In genomic region chr5:139793338-139794089, GRCm38 (mm10) we compare ENCODE assay signal across 8 mouse cellular contexts. TPM values are rescaled to one million over a fixed set of nuclear protein-coding genes. Genes with fewer than 3 reads are reported as not detected.
DNase-seq lines count a peak whose midpoint lies in the region; ATAC-seq and TF ChIP-seq lines count a peak whose summit lies in the region.

No protein-coding gene starts in this region.

- 11% methylated on average over 11 of the region's 11 CpGs for WGBS in intestine, postnatal 0 days
- 27% methylated on average over 11 of the region's 11 CpGs for WGBS in lung, embryonic 16.5 days

- H3K4me1 ChIP-seq in erythroblast, embryonic 14.5 days (ENCODE audit: control insufficient read depth) = peaks cover 84% of the 10 kb centered on the region
- H3K4me1 ChIP-seq in intestine, postnatal 0 days (replicated peaks; ENCODE audit: control insufficient read depth, insufficient read depth, low read length) = peaks cover 33% of the 10 kb centered on the region
- peaks cover 50% of the 10 kb centered on the region for H3K4me1 ChIP-seq in lung, embryonic 16.5 days (replicated peaks; ENCODE audit: control insufficient read depth, insufficient read depth, low read length)

- no peak for TF ChIP-seq CTCF in intestine, postnatal 0 days (IDR thresholded peaks at IDR 0.05; ENCODE audit: low read depth)

- H3K4me2 ChIP-seq in intestine, postnatal 0 days (replicated peaks; ENCODE audit: low read depth) = peak overlapping the region; percentile 96
- H3K4me2 ChIP-seq in lung, embryonic 16.5 days (ENCODE audit: low read depth, low read length) = peak overlapping the region; percentile 97

- no peaks in the 10 kb centered on the region for H3K9me3 ChIP-seq in erythroblast, embryonic 14.5 days (ENCODE audit: control insufficient read depth, low read length)
- H3K9me3 ChIP-seq in intestine, postnatal 0 days (ENCODE audit: control insufficient read depth) = no peaks in the 10 kb centered on the region
- no peaks in the 10 kb centered on the region for H3K9me3 ChIP-seq in lung, embryonic 16.5 days (ENCODE audit: control insufficient read depth, low read length)

- H3K9ac ChIP-seq in intestine, postnatal 0 days (ENCODE audit: low read depth, low read length) = peak overlapping the region; percentile 84
- H3K9ac ChIP-seq in lung, embryonic 16.5 days (ENCODE audit: low read length) = peak overlapping the region; percentile 49

- H3K36me3 ChIP-seq in erythroblast, embryonic 14.5 days (ENCODE audit: control insufficient read depth) = peaks cover 66% of the 10 kb centered on the region
- peaks cover 4% of the 10 kb centered on the region; the same call in 1 of the 2 replicates for H3K36me3 ChIP-seq in intestine, postnatal 0 days (ENCODE audit: control insufficient read depth, insufficient read depth)
- no peaks in the 10 kb centered on the region for H3K36me3 ChIP-seq in lung, embryonic 16.5 days (ENCODE audit: control insufficient read depth, insufficient read depth, low read length)

- DNase-seq in thymus, postnatal 0 days (ENCODE audit: low spot score) = peak; percentile 23
- no peak for DNase-seq in thymus, postnatal 10 days (ENCODE audit: low spot score in 2 of 2)
- DNase-seq in cerebellum, adult 9-10 months = no peak
- no peak for DNase-seq in retina, postnatal 1 day
- no peak for DNase-seq in right cerebral cortex, postnatal 36 days (ENCODE audit: low spot score in 2 of 2)

- peak; percentile 56 for ATAC-seq in intestine, postnatal 0 days
- no peak for ATAC-seq in lung, embryonic 16.5 days (ENCODE audit: low read depth)

- H3K27me3 ChIP-seq in erythroblast, embryonic 14.5 days (ENCODE audit: control insufficient read depth) = no peaks in the 10 kb centered on the region
- no peaks in the 10 kb centered on the region for H3K27me3 ChIP-seq in intestine, postnatal 0 days (replicated peaks; ENCODE audit: control insufficient read depth, insufficient read depth, low read length)
- H3K27me3 ChIP-seq in lung, embryonic 16.5 days (ENCODE audit: control insufficient read depth, insufficient read depth, low read depth, low read length) = no peaks in the 10 kb centered on the region

- peak overlapping the region; percentile 99 for H3K27ac ChIP-seq in intestine, postnatal 0 days (ENCODE audit: low read depth, low read length)
- H3K27ac ChIP-seq in lung, embryonic 16.5 days (ENCODE audit: low read length) = peak overlapping the region; percentile 82

- peak overlapping the region; percentile 88 for H3K4me3 ChIP-seq in erythroblast, embryonic 14.5 days (replicated peaks)
- H3K4me3 ChIP-seq in intestine, postnatal 0 days (ENCODE audit: low read depth, low read length) = peak overlapping the region; percentile 65
- peak overlapping the region; percentile 24 for H3K4me3 ChIP-seq in lung, embryonic 16.5 days (ENCODE audit: low read length)

RNA-seq across cellular contexts. Expression of gene Mafk, which starts 2.2 kb away (rescaled TPM):
- 39.4 and 40.8 TPM in 2 replicates for polyA plus RNA-seq in thymus, postnatal 0 days (2015; fragmentation: Nextera tagmentation; extraction: Ambion mirVana)
- 20.0 and 22.5 TPM in 2 replicates for polyA plus RNA-seq in erythroblast, embryonic 14.5 days (2012)
- polyA plus RNA-seq in intestine, postnatal 0 days (2015; fragmentation: Nextera tagmentation; extraction: Ambion mirVana) = 23.1 and 25.5 TPM in 2 replicates
- 15.3 and 16.3 TPM in 2 replicates for polyA plus RNA-seq in lung, embryonic 16.5 days (2015; fragmentation: Nextera tagmentation; extraction: Ambion mirVana)

RNA-seq across cellular contexts. Expression of gene Ints1, which starts 18.0 kb away (rescaled TPM):
- 26.8 and 28.9 TPM in 2 replicates for polyA plus RNA-seq in thymus, postnatal 0 days (2015; fragmentation: Nextera tagmentation; extraction: Ambion mirVana)
- polyA plus RNA-seq in erythroblast, embryonic 14.5 days (2012) = 12.9 and 18.1 TPM in 2 replicates
- 9.9 and 12.7 TPM in 2 replicates for polyA plus RNA-seq in intestine, postnatal 0 days (2015; fragmentation: Nextera tagmentation; extraction: Ambion mirVana)
- 21.9 and 24.6 TPM in 2 replicates for polyA plus RNA-seq in lung, embryonic 16.5 days (2015; fragmentation: Nextera tagmentation; extraction: Ambion mirVana)

RNA-seq across cellular contexts. Expression of gene Tmem184a, which starts 26.2 kb away (rescaled TPM):
- polyA plus RNA-seq in thymus, postnatal 0 days (2015; fragmentation: Nextera tagmentation; extraction: Ambion mirVana) = 1.6 and 2.0 TPM in 2 replicates
- polyA plus RNA-seq in erythroblast, embryonic 14.5 days (2012) = 36.6 and 77.7 TPM in 2 replicates
- 197 and 218 TPM in 2 replicates for polyA plus RNA-seq in intestine, postnatal 0 days (2015; fragmentation: Nextera tagmentation; extraction: Ambion mirVana)
- 13.9 and 14.6 TPM in 2 replicates for polyA plus RNA-seq in lung, embryonic 16.5 days (2015; fragmentation: Nextera tagmentation; extraction: Ambion mirVana)

RNA-seq across cellular contexts. Expression of gene Gm26938, which starts 32.7 kb away (rescaled TPM):
- not detected in 2 replicates for polyA plus RNA-seq in thymus, postnatal 0 days (2015; fragmentation: Nextera tagmentation; extraction: Ambion mirVana)
- polyA plus RNA-seq in erythroblast, embryonic 14.5 days (2012) = not detected in 2 replicates
- not detected in 2 replicates for polyA plus RNA-seq in intestine, postnatal 0 days (2015; fragmentation: Nextera tagmentation; extraction: Ambion mirVana)
- not detected in 2 replicates for polyA plus RNA-seq in lung, embryonic 16.5 days (2015; fragmentation: Nextera tagmentation; extraction: Ambion mirVana)

RNA-seq across cellular contexts. Expression of gene Psmg3, which starts 33.2 kb away (rescaled TPM):
- polyA plus RNA-seq in thymus, postnatal 0 days (2015; fragmentation: Nextera tagmentation; extraction: Ambion mirVana) = 91.9 and 93.8 TPM in 2 replicates
- 2.7 TPM in 2 replicates for polyA plus RNA-seq in erythroblast, embryonic 14.5 days (2012)
- 33.9 and 34.4 TPM in 2 replicates for polyA plus RNA-seq in intestine, postnatal 0 days (2015; fragmentation: Nextera tagmentation; extraction: Ambion mirVana)
- 69.5 and 75.9 TPM in 2 replicates for polyA plus RNA-seq in lung, embryonic 16.5 days (2015; fragmentation: Nextera tagmentation; extraction: Ambion mirVana)

Comparison
In these comparisons a context has a peak if more than half of its experiments do, and no peak if none do; other contexts are left out.
1. H3K4me3 ChIP-seq: peak in every context shown above with its lines; median percentile 88 in erythroblast, embryonic 14.5 days; 65 in intestine, postnatal 0 days; 24 in lung, embryonic 16.5 days.